9 mouse cellular contexts compared by ENCODE assay signal in genomic region chr14:56963969-56964734, GRCm38 (mm10).
DNase-seq lines count a peak whose midpoint lies in the region; ATAC-seq and TF ChIP-seq lines count a peak whose summit lies in the region.
"Had no signal": no experiment of that assay in that cellular context is flagged by ENCODE, and none has a peak within 500 bp of the region (broad histone marks: within the 10 kb centered on the region; RNA-seq: fewer than 3 reads in every experiment).

No protein-coding gene starts in this region.

- H3K9me3 ChIP-seq in stomach, postnatal 0 days (ENCODE audit: control insufficient read depth, low read length): no peaks in the 10 kb centered on the region
- H3K9me3 ChIP-seq: heart, embryonic 13.5 days had no signal

- ATAC-seq in stomach, postnatal 0 days (ENCODE audit: low FRiP score, low TSS enrichment): peak; percentile 24; the same call in 1 of the 2 replicates

- no peak for TF ChIP-seq EP300 in stomach, postnatal 0 days (optimal IDR thresholded peaks at IDR 0.05)

- H3K4me3 ChIP-seq in cerebellum, adult 2 months (replicated peaks; ENCODE audit: insufficient read depth, low read depth, low read length): no peak overlapping the region
- H3K4me3 ChIP-seq in stomach, postnatal 0 days (ENCODE audit: low read depth, low read length): no peak overlapping the region
- H3K4me3 ChIP-seq: heart, embryonic 13.5 days had no signal

- no peak for TF ChIP-seq CTCF in cerebellum, adult 2 months (IDR thresholded peaks at IDR 0.05; ENCODE audit: borderline replicate concordance, insufficient read depth, low read depth, low read length)
- peak; percentile 82 for TF ChIP-seq CTCF in stomach, postnatal 0 days (IDR thresholded peaks at IDR 0.05; ENCODE audit: low read depth)

- intact Hi-C loops in left cerebral cortex, postnatal 14 days (cut with DNase I): loop anchor here (10.0 kb wide), 1 partner anchor 451 kb away; no protein-coding TSS in a partner anchor
- intact Hi-C loops in left cerebral cortex, postnatal 4 days (cut with DNase I): loop anchor here (10.0 kb wide), 1 partner anchor 91 kb away; the partner anchor contains the start of gene Gja3

- peak; percentile 47 to 65 for DNase-seq in cerebellum, postnatal 10 days
- no peak for DNase-seq in cerebellum, adult 2 months
- DNase-seq in left cerebral cortex, postnatal 14 days (ENCODE audit: low spot score in 2 of 2): peak; percentile 47 to 61
- no peak for DNase-seq in left cerebral cortex, postnatal 4 days
- peak; percentile 68 for DNase-seq in embryo, embryonic 10 days (ENCODE audit: low spot score)
- DNase-seq in layer of hippocampus, adult 9-11 months: peak; percentile 31
- peak; percentile 19 for DNase-seq in stomach, postnatal 0 days (ENCODE audit: low spot score)
- DNase-seq in urinary bladder, adult 2 months (ENCODE audit: low spot score): no peak

- no peak overlapping the region for H3K9ac ChIP-seq in stomach, postnatal 0 days (ENCODE audit: low read length)
- H3K9ac ChIP-seq: heart, embryonic 13.5 days had no signal

- H3K27me3 ChIP-seq in cerebellum, adult 2 months (ENCODE audit: control insufficient read depth, insufficient read depth, low read length): no peaks in the 10 kb centered on the region
- H3K27me3 ChIP-seq in stomach, postnatal 0 days (ENCODE audit: control insufficient read depth, insufficient read depth, low read length): no peaks in the 10 kb centered on the region
- H3K27me3 ChIP-seq: heart, embryonic 13.5 days had no signal

- no peak overlapping the region for H3K27ac ChIP-seq in cerebellum, adult 2 months (ENCODE audit: insufficient read depth, low read length)
- no peak overlapping the region for H3K27ac ChIP-seq in stomach, postnatal 0 days (replicated peaks)
- H3K27ac ChIP-seq: heart, embryonic 13.5 days had no signal

- H3K4me2 ChIP-seq in stomach, postnatal 0 days (replicated peaks; ENCODE audit: low read depth): no peak overlapping the region
- H3K4me2 ChIP-seq: heart, embryonic 13.5 days had no signal

- no peak for TF ChIP-seq POLR2A in cerebellum, adult 2 months (IDR thresholded peaks at IDR 0.05; ENCODE audit: borderline replicate concordance, insufficient read depth, low read length)

- peaks cover 2% of the 10 kb centered on the region; the same call in 1 of the 2 replicates for H3K36me3 ChIP-seq in stomach, postnatal 0 days (ENCODE audit: control insufficient read depth, insufficient read depth, low read length)

- no peaks in the 10 kb centered on the region for H3K4me1 ChIP-seq in cerebellum, adult 2 months (ENCODE audit: control insufficient read depth, insufficient read depth, low read length)
- H3K4me1 ChIP-seq in stomach, postnatal 0 days (replicated peaks; ENCODE audit: control insufficient read depth, insufficient read depth): no peaks in the 10 kb centered on the region

- WGBS in cerebellum, adult 2 months: 65% methylated on average over 2 of the region's 2 CpGs
- WGBS in stomach, postnatal 0 days: 60% methylated on average over 2 of the region's 2 CpGs

Comparison
In these comparisons a context has a peak if more than half of its experiments do, and no peak if none do; other contexts are left out.
1. DNase-seq: peak in cerebellum, postnatal 10 days (2 of 2), left cerebral cortex, postnatal 14 days (2 of 2), embryo, embryonic 10 days (single experiment), layer of hippocampus, adult 9-11 months (single experiment) and stomach, postnatal 0 days (single experiment); none in cerebellum, adult 2 months (0 of 2), left cerebral cortex, postnatal 4 days (single experiment) and urinary bladder, adult 2 months (single experiment).